Mouse (Mus musculus): ENCODE results near the gene Rps16. TPM values are rescaled to one million over a fixed set of nuclear protein-coding genes. Genes with fewer than 3 reads are reported as not detected.
A peak's percentile ranks its signal among the peaks of the same experiment; 100 is the strongest.

The Rps16 gene
- total and polyA plus RNA-seq, 3 experiments = 905 to 2,248 (median 1,212) TPM

DNA sequence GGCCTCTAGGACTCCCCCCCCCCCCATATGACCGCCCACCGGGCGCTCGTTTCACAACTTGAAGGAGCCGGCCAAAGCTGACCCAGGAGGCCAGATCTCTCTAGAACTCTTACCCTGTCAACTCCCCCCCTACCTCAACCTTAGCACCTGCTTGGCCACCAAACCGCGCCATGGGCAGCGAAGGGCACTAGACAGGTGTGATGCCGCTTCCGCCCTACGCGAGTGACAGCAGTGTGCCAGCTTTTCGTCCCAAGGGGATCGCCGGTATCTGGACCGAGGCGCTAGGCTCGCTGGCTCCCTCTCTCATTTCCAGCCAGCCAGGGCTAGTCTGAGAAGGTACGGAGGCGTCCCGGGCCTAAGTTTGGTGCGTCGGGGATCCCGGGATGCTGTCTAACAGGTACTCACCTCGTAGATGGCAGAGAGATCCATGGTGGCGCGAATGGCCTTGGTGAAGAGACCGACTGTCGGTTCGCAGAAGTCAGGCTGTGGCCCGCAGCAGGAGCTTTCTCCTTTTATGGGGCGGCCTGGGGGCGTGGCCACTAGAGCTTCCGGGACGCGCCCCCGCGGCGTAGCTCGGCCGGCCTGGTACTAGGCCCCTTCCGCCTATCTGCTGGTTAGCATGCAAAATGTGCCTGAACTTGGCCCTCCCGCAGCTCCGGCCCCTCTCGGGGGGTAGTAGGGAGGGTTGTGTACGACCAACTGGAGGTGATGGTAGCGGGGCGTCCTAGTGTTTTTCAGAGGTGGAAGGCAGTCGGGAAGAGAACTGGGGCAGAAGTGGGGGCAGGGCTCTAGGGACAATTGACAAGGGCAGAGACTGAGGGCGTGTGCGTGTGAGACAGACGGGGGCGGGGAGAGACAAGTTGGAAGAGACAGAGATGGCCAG is 28.6 kb downstream of the Rps16 start:
- Histone ChIP-seq H3K4me1 (ENCODE audit: insufficient read depth, low read depth, low read length) (peaks cover 93% of the 10 kb centered on the region), H3K36me3 (replicated peaks) (peaks cover 20% of the 10 kb centered on the region)
- DNase-seq (ENCODE audit: low spot score) = peak; percentile 86

DNA sequence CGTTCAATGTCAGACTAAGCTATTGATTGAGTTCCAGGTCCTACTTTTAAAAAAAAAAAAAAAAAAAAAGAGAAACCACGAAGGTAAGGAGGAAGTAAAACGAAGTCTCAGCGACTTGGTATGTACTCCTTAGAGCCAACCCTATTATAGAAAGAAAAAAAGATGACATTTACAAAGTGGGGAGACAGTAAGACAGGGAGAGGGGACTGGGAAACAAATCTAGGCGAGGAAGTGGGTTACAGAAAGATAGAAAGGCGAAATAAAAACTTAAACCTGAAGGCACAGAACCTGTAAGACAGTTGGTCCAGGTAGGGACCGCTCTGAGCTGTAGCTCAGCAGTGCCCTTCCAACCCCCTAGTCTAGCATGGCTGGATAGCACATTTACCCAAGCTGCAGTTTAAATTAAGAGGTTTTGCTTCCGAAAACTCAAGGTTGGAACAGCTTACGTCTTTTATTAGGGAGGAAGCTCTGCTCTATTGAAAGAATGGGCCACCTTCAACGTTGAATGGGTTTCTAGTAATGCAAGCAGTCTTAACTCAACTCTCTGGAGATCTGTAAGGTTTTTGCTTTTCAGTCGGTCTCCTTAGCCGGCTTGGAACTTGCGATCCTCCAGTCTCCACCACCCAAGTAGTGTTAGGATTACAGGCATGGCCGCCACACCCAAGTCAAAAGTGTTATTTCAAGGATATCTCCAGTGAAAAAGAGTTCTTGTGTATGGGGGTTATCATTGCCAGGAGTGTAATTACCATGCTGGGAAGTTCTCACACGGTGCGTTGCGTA is 30.0 kb downstream of the Rps16 start, which contains the start of gene Zfp36:
Zfp36 (minus strand) TSS at position 17 of the 780 bp plus-strand sequence.
- Histone ChIP-seq H3K9me3 (replicated peaks) (no peaks in the 10 kb centered on the region), H3K27me3 (ENCODE audit: insufficient read depth, low read length) (no peaks in the 10 kb centered on the region), H3K4me1 (ENCODE audit: insufficient read depth, low read depth, low read length) (peaks cover 90% of the 10 kb centered on the region), H3K4me3 (ENCODE audit: low read depth, low read length) (peak within 1 kb of the TSS; percentile 83), H3K36me3 (replicated peaks) (peaks cover 33% of the 10 kb centered on the region)
- ATAC-seq (ENCODE audit: extremely low read depth, insufficient number of reproducible peaks, low FRiP score, poor library complexity, severe bottlenecking) (no peak), DNase-seq (ENCODE audit: low spot score) (no peak)
- TF ChIP-seq GATA1 (IDR thresholded peaks at IDR 0.05; ENCODE audit: borderline replicate concordance, low read length) (no peak), GATA2 (IDR thresholded peaks at IDR 0.05; ENCODE audit: borderline replicate concordance, low read depth, low read length) (no peak), TAL1 (conservative IDR thresholded peaks at IDR 0.05; ENCODE audit: low read depth, low read length) (no peak), POLR2AphosphoS5 (IDR thresholded peaks at IDR 0.05; ENCODE audit: insufficient replicate concordance, low read depth, low read length) (no peak), CTCF (IDR thresholded peaks at IDR 0.05; ENCODE audit: low read depth, low read length) (no peak)

More for the DNA sequence above, 28.6 kb downstream of the Rps16 start:
- ATAC-seq (ENCODE audit: extremely low read depth, insufficient number of reproducible peaks, low FRiP score, poor library complexity, severe bottlenecking) = peak; percentile 6; the same call in 1 of the 2 replicates
- Histone ChIP-seq H3K27me3 (ENCODE audit: insufficient read depth, low read length) (no peaks in the 10 kb centered on the region), H3K4me3 (ENCODE audit: low read depth, low read length) (peak overlapping the region; percentile 83), H3K9me3 (replicated peaks) (no peaks in the 10 kb centered on the region)
- TF ChIP-seq GATA1 (IDR thresholded peaks at IDR 0.05; ENCODE audit: borderline replicate concordance, low read length) = no peak
- peak; percentile 93 for TF ChIP-seq POLR2AphosphoS5 (IDR thresholded peaks at IDR 0.05; ENCODE audit: insufficient replicate concordance, low read depth, low read length)

DNA sequence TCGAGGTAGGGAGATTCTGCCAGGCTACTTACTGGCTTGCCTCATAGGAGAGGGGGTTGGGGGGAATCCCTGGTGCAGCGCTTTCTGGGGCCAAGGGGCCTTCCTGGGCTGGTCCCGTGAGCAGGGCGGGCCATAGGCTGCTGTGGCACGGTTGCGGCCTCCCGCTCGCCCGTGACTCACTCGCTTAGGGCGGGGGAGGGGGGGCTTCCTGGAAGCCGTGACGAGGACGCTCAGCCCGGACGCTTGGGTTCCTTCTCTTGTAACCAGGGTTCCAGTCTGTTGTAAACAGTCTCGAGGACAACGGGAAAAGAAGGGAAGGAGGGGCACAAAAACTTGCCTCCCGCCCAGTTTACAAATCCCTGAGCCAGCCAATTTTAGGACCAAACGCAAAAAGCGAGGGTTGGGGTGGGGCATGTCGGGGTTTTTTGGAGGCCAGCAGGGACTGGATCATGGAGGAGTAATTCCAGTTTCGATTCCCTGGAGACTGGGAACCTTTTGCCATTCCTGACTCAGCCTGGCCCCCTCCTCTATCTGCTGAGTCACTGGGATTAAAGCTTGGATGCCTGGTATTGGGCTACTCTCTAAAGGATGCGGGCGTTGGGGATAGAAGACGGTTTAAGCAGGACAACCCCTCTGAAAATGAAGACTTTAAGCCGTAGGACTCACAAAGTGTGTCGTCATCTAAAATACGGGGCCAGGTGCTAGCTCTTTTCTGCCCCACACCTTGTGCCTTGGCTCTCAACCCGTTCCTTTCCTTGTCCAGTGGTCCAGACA is 30.8 kb downstream of the Rps16 start:
- Histone ChIP-seq H3K27me3 (ENCODE audit: insufficient read depth, low read length) (no peaks in the 10 kb centered on the region), H3K4me3 (ENCODE audit: low read depth, low read length) (peak overlapping the region; percentile 71), H3K36me3 (replicated peaks) (peaks cover 41% of the 10 kb centered on the region), H3K9me3 (replicated peaks) (no peaks in the 10 kb centered on the region), H3K4me1 (ENCODE audit: insufficient read depth, low read depth, low read length) (peaks cover 91% of the 10 kb centered on the region)
- peak; percentile 41 for ATAC-seq (ENCODE audit: extremely low read depth, insufficient number of reproducible peaks, low FRiP score, poor library complexity, severe bottlenecking)
- DNase-seq (ENCODE audit: low spot score) = peak; percentile 85
- TF ChIP-seq GATA2 (IDR thresholded peaks at IDR 0.05; ENCODE audit: borderline replicate concordance, low read depth, low read length) = no peak

DNA sequence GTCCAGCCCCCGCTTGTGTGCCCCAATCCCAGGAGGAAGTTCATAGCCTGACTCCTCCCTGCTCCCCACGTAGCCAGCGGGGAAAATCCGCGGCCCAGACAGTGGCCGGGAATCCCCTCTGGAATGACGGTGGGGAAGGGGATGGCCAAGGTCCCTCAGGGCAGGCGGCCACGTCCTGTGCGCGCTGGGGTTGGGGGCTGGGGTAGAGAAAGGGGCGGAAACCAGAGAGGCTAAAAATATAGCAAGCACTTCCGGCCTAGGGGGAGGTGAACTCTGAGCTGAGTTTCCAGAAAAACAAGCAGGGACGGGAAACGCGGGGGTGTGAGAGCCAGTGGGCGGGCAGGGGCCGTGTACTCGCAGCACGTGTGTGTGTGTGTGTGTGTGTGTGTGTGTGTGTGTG is 31.5 kb downstream of the Rps16 start:
- peak; percentile 70 for DNase-seq (ENCODE audit: low spot score)
- Histone ChIP-seq H3K9me3 (replicated peaks) (no peaks in the 10 kb centered on the region), H3K27me3 (ENCODE audit: insufficient read depth, low read length) (no peaks in the 10 kb centered on the region), H3K4me3 (ENCODE audit: low read depth, low read length) (peak overlapping the region; percentile 71), H3K4me1 (ENCODE audit: insufficient read depth, low read depth, low read length) (peaks cover 91% of the 10 kb centered on the region), H3K36me3 (replicated peaks) (peaks cover 43% of the 10 kb centered on the region)
- no peak for TF ChIP-seq TAL1 (conservative IDR thresholded peaks at IDR 0.05; ENCODE audit: low read depth, low read length)
- TF ChIP-seq POLR2AphosphoS5 (IDR thresholded peaks at IDR 0.05; ENCODE audit: insufficient replicate concordance, low read depth, low read length) = no peak
- TF ChIP-seq CTCF (IDR thresholded peaks at IDR 0.05; ENCODE audit: low read depth, low read length) = no peak
- TF ChIP-seq GATA1 (IDR thresholded peaks at IDR 0.05; ENCODE audit: borderline replicate concordance, low read length) = no peak
- no peak for TF ChIP-seq GATA2 (IDR thresholded peaks at IDR 0.05; ENCODE audit: borderline replicate concordance, low read depth, low read length)
- peak; percentile 12; the same call in 1 of the 2 replicates for ATAC-seq (ENCODE audit: extremely low read depth, insufficient number of reproducible peaks, low FRiP score, poor library complexity, severe bottlenecking)

DNA sequence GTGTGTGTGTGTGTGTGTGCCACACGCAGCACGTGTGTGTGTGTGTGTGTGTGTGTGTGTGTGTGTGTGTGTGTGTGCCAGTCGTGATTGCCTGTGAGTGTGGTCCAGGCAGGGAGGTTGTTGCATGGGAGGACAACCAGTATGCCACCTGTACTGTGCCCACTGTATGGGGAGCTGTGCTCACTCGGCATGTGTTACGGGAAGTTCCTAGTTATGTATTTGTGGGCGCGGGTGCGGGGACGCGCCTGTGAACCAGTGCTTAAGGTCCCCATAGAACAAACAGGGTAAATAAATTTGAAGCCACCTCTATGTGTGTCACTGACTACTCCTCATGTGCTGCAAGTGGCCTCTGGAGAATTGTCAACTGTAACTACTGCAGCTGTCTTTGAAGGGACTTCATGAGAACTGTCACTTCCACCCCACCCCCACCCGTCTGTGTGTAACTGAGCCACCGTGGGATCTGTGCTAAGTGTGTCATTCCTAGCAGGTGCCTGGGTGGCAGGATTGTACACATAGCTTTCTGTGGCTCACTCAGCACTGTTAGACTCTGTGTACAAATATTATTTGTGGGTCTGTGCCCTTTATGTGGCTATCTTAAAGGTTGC is 32.0 kb downstream of the Rps16 start:
- Histone ChIP-seq H3K4me1 (ENCODE audit: insufficient read depth, low read depth, low read length) (peaks cover 87% of the 10 kb centered on the region), H3K4me3 (ENCODE audit: low read depth, low read length) (peak overlapping the region; percentile 71; the same call in 1 of the 2 replicates), H3K27me3 (ENCODE audit: insufficient read depth, low read length) (no peaks in the 10 kb centered on the region), H3K36me3 (replicated peaks) (peaks cover 42% of the 10 kb centered on the region), H3K9me3 (replicated peaks) (no peaks in the 10 kb centered on the region)
- no peak for TF ChIP-seq POLR2AphosphoS5 (IDR thresholded peaks at IDR 0.05; ENCODE audit: insufficient replicate concordance, low read depth, low read length)
- TF ChIP-seq GATA1 (IDR thresholded peaks at IDR 0.05; ENCODE audit: borderline replicate concordance, low read length) = no peak
- no peak for TF ChIP-seq GATA2 (IDR thresholded peaks at IDR 0.05; ENCODE audit: borderline replicate concordance, low read depth, low read length)
- no peak for TF ChIP-seq TAL1 (conservative IDR thresholded peaks at IDR 0.05; ENCODE audit: low read depth, low read length)
- TF ChIP-seq CTCF (IDR thresholded peaks at IDR 0.05; ENCODE audit: low read depth, low read length) = no peak
- ATAC-seq (ENCODE audit: extremely low read depth, insufficient number of reproducible peaks, low FRiP score, poor library complexity, severe bottlenecking) (no peak), DNase-seq (ENCODE audit: low spot score) (no peak)

All from G1E (cell line).